Mouse (Mus musculus) liver, embryonic 13.5 days (tissue): ENCODE measurements around the gene Hes3. TPM values are rescaled to one million over a fixed set of nuclear protein-coding genes. Genes with fewer than 3 reads are reported as not detected.
A peak's percentile ranks its signal among the peaks of the same experiment; 100 is the strongest.

ENCODE experiments used
- ATAC-seq: fragments of 200-750 bp; cut with Nextera tagmentation; 2 replicates; pipeline ENCODE4 v1.8.0; 2017; ENCODE audit warnings: low read depth, mild to moderate bottlenecking, moderate number of reproducible peaks, moderate library complexity
- DNase-seq: peaks from one replicate; pipeline ENCODE4 v3.0.0; 2022
- H3K27ac ChIP-seq: fragments of 300-500 bp; sonication (generic); 2 replicates; pipeline ENCODE4 v1.5.1; 2015; ENCODE audit warnings: moderate library complexity, mild to moderate bottlenecking, inconsistent platforms
- H3K27me3 ChIP-seq: fragments of 300-500 bp; sonication (generic); 2 replicates; pipeline ENCODE4 v1.6.1; 2015; ENCODE audit warnings: mild to moderate bottlenecking, inconsistent platforms
- H3K36me3 ChIP-seq: fragments of 300-500 bp; sonication (generic); 2 replicates; pipeline ENCODE4 v1.6.1; 2015; ENCODE audit warnings: mild to moderate bottlenecking, inconsistent platforms
- H3K4me1 ChIP-seq: fragments of 300-500 bp; sonication (generic); replicated peaks from 2 replicates; pipeline ENCODE4 v1.6.1; 2015; ENCODE audit warnings: inconsistent platforms
- H3K4me2 ChIP-seq: fragments of 300-500 bp; sonication (generic); 2 replicates; pipeline ENCODE4 v1.6.1; 2015; ENCODE audit warnings: inconsistent platforms, mild to moderate bottlenecking, moderate library complexity
- H3K4me3 ChIP-seq: fragments of 300-500 bp; sonication (generic); replicated peaks from 2 replicates; pipeline ENCODE4 v1.5.1; 2015; ENCODE audit warnings: mild to moderate bottlenecking, inconsistent platforms
- H3K9ac ChIP-seq: fragments of 300-500 bp; sonication (generic); 2 replicates; pipeline ENCODE4 v1.6.1; 2015; ENCODE audit warnings: mild to moderate bottlenecking, inconsistent platforms
- H3K9me3 ChIP-seq: fragments of 300-500 bp; sonication (generic); replicated peaks from 2 replicates; pipeline ENCODE4 v1.6.1; 2016; ENCODE audit warnings: inconsistent platforms
- WGBS: fragments of 180-500 bp; shearing (Covaris S2); methylation state at CpG from one replicate; pipeline ENCODE4 v1.1.7; 2015; ENCODE audit not compliant: insufficient replicate concordance; 5-methylcytosine and 5-hydroxymethylcytosine counted together
- polyA plus RNA-seq: library from polyadenylated mRNA; unstranded; fragments of >200 nt; fragmentation: Nextera tagmentation; extraction: Ambion mirVana; gene quantifications from 2 replicates; pipeline ENCODE4 v1.2.1, GENCODE M21; 2015

The Hes3 gene
- polyA plus RNA-seq, 1 experiment from 2014 or later = not detected

GRCm38 (mm10) chr4:152264867-152265568 lies 26.4 kb downstream of the Hes3 start:
- no peak overlapping the region for H3K9ac ChIP-seq
- H3K27ac ChIP-seq = no peak overlapping the region
- no peaks in the 10 kb centered on the region for H3K27me3 ChIP-seq
- no peaks in the 10 kb centered on the region for H3K36me3 ChIP-seq
- DNase-seq (no peak), ATAC-seq (no peak)
- no peak overlapping the region for H3K4me3 ChIP-seq
- 83% methylated on average over 9 of the region's 9 CpGs for WGBS
- H3K9me3 ChIP-seq = no peaks in the 10 kb centered on the region
- H3K4me2 ChIP-seq = no peak overlapping the region
- peaks cover 36% of the 10 kb centered on the region for H3K4me1 ChIP-seq

GRCm38 (mm10) chr4:152264177-152264530 lies 27.3 kb downstream of the Hes3 start:
- ATAC-seq = no peak; the same call in 1 of the 2 replicates
- peak overlapping the region; percentile 85 for H3K27ac ChIP-seq
- 54% methylated on average over 4 of the region's 4 CpGs for WGBS

GRCm38 (mm10) chr4:152263512-152264176 lies 27.8 kb downstream of the Hes3 start:
- DNase-seq (peak; percentile 53), ATAC-seq (peak; percentile 83)
- H3K4me2 ChIP-seq = peak overlapping the region; percentile 58
- no peaks in the 10 kb centered on the region for H3K36me3 ChIP-seq
- H3K27me3 ChIP-seq = no peaks in the 10 kb centered on the region
- peak overlapping the region; percentile 14 for H3K4me3 ChIP-seq
- peak overlapping the region; percentile 85 for H3K27ac ChIP-seq
- H3K9me3 ChIP-seq = no peaks in the 10 kb centered on the region
- WGBS = 34% methylated on average over 10 of the region's 10 CpGs
- H3K9ac ChIP-seq = peak overlapping the region; percentile 43
- H3K4me1 ChIP-seq = peaks cover 36% of the 10 kb centered on the region

More at GRCm38 (mm10) chr4:152264177-152264530, 27.3 kb downstream of the Hes3 start:
- H3K9ac ChIP-seq = peak overlapping the region; percentile 43
- H3K27me3 ChIP-seq = no peaks in the 10 kb centered on the region
- peak overlapping the region; percentile 58 for H3K4me2 ChIP-seq
- no peaks in the 10 kb centered on the region for H3K9me3 ChIP-seq
- no peaks in the 10 kb centered on the region for H3K36me3 ChIP-seq
- DNase-seq = no peak
- H3K4me3 ChIP-seq = no peak overlapping the region; the same call in 1 of the 2 replicates
- peaks cover 36% of the 10 kb centered on the region for H3K4me1 ChIP-seq

- H3K27ac ChIP-seq = peak overlapping the region; percentile 85
- peak overlapping the region; percentile 14; the same call in 1 of the 2 replicates for H3K4me3 ChIP-seq
- no peaks in the 10 kb centered on the region for H3K36me3 ChIP-seq
- peaks cover 39% of the 10 kb centered on the region for H3K4me1 ChIP-seq
- H3K9ac ChIP-seq = peak overlapping the region; percentile 43; the same call in 1 of the 2 replicates
- no peaks in the 10 kb centered on the region for H3K9me3 ChIP-seq
- peak overlapping the region; percentile 58 for H3K4me2 ChIP-seq
- 43% methylated on average over 9 of the region's 9 CpGs for WGBS
- ATAC-seq (peak; percentile 69), DNase-seq (peak; percentile 63)
- H3K27me3 ChIP-seq = no peaks in the 10 kb centered on the region
Measured at GRCm38 (mm10) chr4:152263089-152263488, 28.4 kb downstream of the Hes3 start.

- no peak overlapping the region for H3K4me3 ChIP-seq
Measured at GRCm38 (mm10) chr4:152262187-152262586, 29.3 kb downstream of the Hes3 start.

GRCm38 (mm10) chr4:152260451-152260850 lies 31.0 kb downstream of the Hes3 start:
- 78% methylated on average over 8 of the region's 8 CpGs for WGBS
- Histone ChIP-seq H3K4me1 (peaks cover 56% of the 10 kb centered on the region), H3K27me3 (no peaks in the 10 kb centered on the region), H3K9me3 (no peaks in the 10 kb centered on the region), H3K4me2 (no peak overlapping the region), H3K4me3 (no peak overlapping the region), H3K27ac (no peak overlapping the region), H3K36me3 (no peaks in the 10 kb centered on the region), H3K9ac (no peak overlapping the region)
- DNase-seq (no peak), ATAC-seq (no peak)

More at GRCm38 (mm10) chr4:152262187-152262586, 29.3 kb downstream of the Hes3 start:
- Histone ChIP-seq H3K9me3 (no peaks in the 10 kb centered on the region), H3K36me3 (no peaks in the 10 kb centered on the region), H3K27me3 (no peaks in the 10 kb centered on the region), H3K4me2 (no peak overlapping the region), H3K4me1 (peaks cover 45% of the 10 kb centered on the region), H3K9ac (no peak overlapping the region), H3K27ac (peak overlapping the region; percentile 85)
- DNase-seq (no peak), ATAC-seq (no peak)
- 62% methylated on average over 9 of the region's 9 CpGs for WGBS

- DNase-seq (peak; percentile 20), ATAC-seq (peak; percentile 87)
- WGBS = 37% methylated on average over 6 of the region's 6 CpGs
- Histone ChIP-seq H3K27me3 (no peaks in the 10 kb centered on the region), H3K4me3 (no peak overlapping the region), H3K9me3 (no peaks in the 10 kb centered on the region), H3K27ac (peak overlapping the region; percentile 56; the same call in 1 of the 2 replicates), H3K4me1 (peaks cover 33% of the 10 kb centered on the region), H3K36me3 (no peaks in the 10 kb centered on the region), H3K4me2 (peak overlapping the region; percentile 4; the same call in 1 of the 2 replicates), H3K9ac (no peak overlapping the region)
Measured at GRCm38 (mm10) chr4:152257070-152257469, 34.4 kb downstream of the Hes3 start.

GRCm38 (mm10) chr4:152253183-152253759 lies 38.2 kb downstream of the Hes3 start:
- H3K4me1 ChIP-seq = peaks cover 24% of the 10 kb centered on the region
- DNase-seq = no peak
- H3K4me3 ChIP-seq = no peak overlapping the region
- H3K4me2 ChIP-seq = no peak overlapping the region
- no peak for ATAC-seq
- no peaks in the 10 kb centered on the region for H3K36me3 ChIP-seq
- no peaks in the 10 kb centered on the region for H3K9me3 ChIP-seq
- no peaks in the 10 kb centered on the region for H3K27me3 ChIP-seq
- 68% methylated on average over 9 of the region's 9 CpGs for WGBS
- no peak overlapping the region for H3K27ac ChIP-seq
- no peak overlapping the region for H3K9ac ChIP-seq

- Histone ChIP-seq H3K9ac (no peak overlapping the region), H3K36me3 (no peaks in the 10 kb centered on the region)
- WGBS = 83% methylated on average over 6 of the region's 6 CpGs
Measured at GRCm38 (mm10) chr4:152250615-152251014, 40.8 kb downstream of the Hes3 start.

GRCm38 (mm10) chr4:152247195-152247594 lies 44.3 kb downstream of the Hes3 start:
- no peak for ATAC-seq
- no peak overlapping the region for H3K9ac ChIP-seq
- H3K4me3 ChIP-seq = no peak overlapping the region
- H3K9me3 ChIP-seq = no peaks in the 10 kb centered on the region
- H3K4me1 ChIP-seq = peaks cover 5% of the 10 kb centered on the region; the same call in 1 of the 2 replicates
- DNase-seq = no peak
- H3K4me2 ChIP-seq = no peak overlapping the region
- no peaks in the 10 kb centered on the region for H3K36me3 ChIP-seq
- H3K27ac ChIP-seq = no peak overlapping the region
- H3K27me3 ChIP-seq = no peaks in the 10 kb centered on the region
- WGBS = 27% methylated on average over 3 of the region's 3 CpGs

More at GRCm38 (mm10) chr4:152250615-152251014, 40.8 kb downstream of the Hes3 start:
- DNase-seq = no peak
- Histone ChIP-seq H3K27me3 (no peaks in the 10 kb centered on the region), H3K4me1 (peaks cover 5% of the 10 kb centered on the region; the same call in 1 of the 2 replicates), H3K9me3 (no peaks in the 10 kb centered on the region), H3K4me2 (no peak overlapping the region), H3K4me3 (no peak overlapping the region), H3K27ac (no peak overlapping the region)
- no peak for ATAC-seq

GRCm38 (mm10) chr4:152246011-152246410 lies 45.5 kb downstream of the Hes3 start:
- WGBS = 74% methylated on average over 6 of the region's 6 CpGs
- no peak overlapping the region for H3K4me2 ChIP-seq
- no peak for ATAC-seq
- no peak overlapping the region for H3K9ac ChIP-seq
- no peak overlapping the region for H3K4me3 ChIP-seq
- H3K27me3 ChIP-seq = no peaks in the 10 kb centered on the region
- H3K9me3 ChIP-seq = no peaks in the 10 kb centered on the region
- no peak overlapping the region for H3K27ac ChIP-seq
- H3K4me1 ChIP-seq = peaks cover 5% of the 10 kb centered on the region; the same call in 1 of the 2 replicates
- H3K36me3 ChIP-seq = no peaks in the 10 kb centered on the region
- DNase-seq = no peak
